Mouse (Mus musculus): ENCODE measurements around the gene Gstm6. TPM values are rescaled to one million over a fixed set of nuclear protein-coding genes. Genes with fewer than 3 reads are reported as not detected.

Gstm6 gene
- polyA plus RNA-seq, 1 experiment = not detected

GRCm38 (mm10) chr3:107929243-107929642, 14.3 kb downstream of the Gstm6 start:
- Histone ChIP-seq H3K4me3 (ENCODE audit: insufficient read depth, low read length) (no peak overlapping the region), H3K4me1 (ENCODE audit: control insufficient read depth, insufficient read depth, low read length) (no peaks in the 10 kb centered on the region), H3K27ac (ENCODE audit: insufficient read depth, low read depth, low read length) (no peak overlapping the region)
- TF ChIP-seq POLR2A (IDR thresholded peaks at IDR 0.05; ENCODE audit: borderline replicate concordance, low read depth, low read length) = no peak
- no peak for TF ChIP-seq CTCF (IDR thresholded peaks at IDR 0.05; ENCODE audit: low read depth, low read length)

DNA sequence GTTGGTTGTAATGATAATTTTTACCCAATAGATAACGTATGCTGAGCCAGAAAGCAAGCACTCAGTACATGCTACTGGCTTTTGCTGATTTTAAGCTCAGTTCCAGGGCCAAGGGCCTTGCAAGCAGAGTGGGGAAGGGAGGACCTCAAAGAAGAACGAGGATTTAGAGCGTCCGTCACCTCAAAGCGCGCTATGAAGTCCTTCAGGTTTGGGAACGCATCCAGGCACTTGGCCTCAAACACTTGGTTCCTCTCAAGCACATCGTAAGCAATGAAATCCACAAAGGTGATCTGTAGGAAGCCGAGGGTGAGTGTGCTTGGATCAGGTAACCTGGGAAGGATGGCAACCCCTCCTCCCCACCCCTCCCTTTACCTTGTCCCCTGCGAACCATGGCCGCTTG, 14.9 kb downstream of the Gstm6 start:
- Histone ChIP-seq H3K27ac (ENCODE audit: insufficient read depth, low read depth, low read length) (no peak overlapping the region), H3K4me3 (ENCODE audit: insufficient read depth, low read length) (no peak overlapping the region), H3K4me1 (ENCODE audit: control insufficient read depth, insufficient read depth, low read length) (no peaks in the 10 kb centered on the region)
- TF ChIP-seq CTCF (IDR thresholded peaks at IDR 0.05; ENCODE audit: low read depth, low read length) = no peak
- TF ChIP-seq POLR2A (IDR thresholded peaks at IDR 0.05; ENCODE audit: borderline replicate concordance, low read depth, low read length) = no peak

DNA sequence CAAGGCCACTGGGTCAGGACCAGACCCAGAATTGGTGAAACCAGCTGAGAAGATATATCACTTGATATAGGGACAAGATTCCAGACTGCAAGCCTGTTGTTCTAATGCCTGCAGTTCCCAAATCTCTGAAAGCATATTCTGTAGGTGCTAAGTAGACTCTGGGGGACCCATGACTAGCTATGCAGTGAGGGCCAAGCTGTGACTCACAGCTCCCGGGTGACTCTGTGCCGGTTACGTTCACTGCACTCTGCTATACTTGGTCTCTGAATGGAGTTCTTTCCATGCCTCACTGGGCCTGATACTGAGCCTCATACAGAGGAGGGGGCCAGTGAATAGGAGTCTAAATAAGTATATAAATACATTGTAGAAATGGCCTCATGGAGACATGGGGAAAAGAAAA, 15.7 kb downstream of the Gstm6 start:
- Histone ChIP-seq H3K27ac (ENCODE audit: insufficient read depth, low read depth, low read length) (no peak overlapping the region), H3K4me1 (ENCODE audit: control insufficient read depth, insufficient read depth, low read length) (no peaks in the 10 kb centered on the region), H3K4me3 (ENCODE audit: insufficient read depth, low read length) (no peak overlapping the region)
- no peak for TF ChIP-seq POLR2A (IDR thresholded peaks at IDR 0.05; ENCODE audit: borderline replicate concordance, low read depth, low read length)
- no peak for TF ChIP-seq CTCF (IDR thresholded peaks at IDR 0.05; ENCODE audit: low read depth, low read length)

DNA sequence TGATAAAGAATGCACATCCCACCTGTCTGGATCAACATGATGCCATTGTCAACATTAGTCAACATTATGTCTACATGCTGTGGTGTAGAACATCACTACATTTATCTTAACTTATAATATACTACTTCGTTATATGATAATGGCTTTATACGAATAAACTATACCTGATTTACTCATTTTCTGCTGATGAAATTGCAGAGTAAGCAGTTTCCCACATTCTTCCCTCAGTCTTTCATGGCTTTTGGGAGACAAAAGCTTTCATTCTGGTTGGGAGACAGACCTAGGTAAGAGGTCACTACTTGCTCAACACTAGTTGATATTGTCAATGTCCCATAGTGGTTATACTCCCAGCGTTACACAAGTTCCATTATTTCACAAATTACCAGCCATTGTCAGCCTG, 18.2 kb downstream of the Gstm6 start:
- Histone ChIP-seq H3K4me3 (ENCODE audit: insufficient read depth, low read length) (no peak overlapping the region), H3K27ac (ENCODE audit: insufficient read depth, low read depth, low read length) (no peak overlapping the region), H3K4me1 (ENCODE audit: control insufficient read depth, insufficient read depth, low read length) (no peaks in the 10 kb centered on the region)
- TF ChIP-seq CTCF (IDR thresholded peaks at IDR 0.05; ENCODE audit: low read depth, low read length) (no peak), POLR2A (IDR thresholded peaks at IDR 0.05; ENCODE audit: borderline replicate concordance, low read depth, low read length) (no peak)

DNA sequence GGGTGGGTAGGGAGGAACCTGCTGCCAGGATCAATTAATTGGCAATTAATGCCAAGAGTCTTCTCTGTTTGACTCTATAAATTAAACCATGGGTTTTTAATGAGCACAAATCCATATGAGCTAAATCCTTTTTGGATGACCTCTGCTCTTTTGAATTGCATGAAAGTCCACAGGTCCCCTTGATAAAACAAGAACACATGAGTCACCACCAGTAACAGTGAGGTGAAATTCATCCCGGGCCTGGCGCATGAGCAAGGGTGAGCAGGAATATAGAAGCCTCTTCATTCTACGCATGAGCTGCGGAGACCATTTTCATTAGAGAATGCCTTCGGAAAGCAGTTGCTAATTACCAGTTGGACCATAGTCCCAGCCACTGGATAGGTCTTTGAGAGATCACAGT, 23.2 kb downstream of the Gstm6 start:
- Histone ChIP-seq H3K4me3 (ENCODE audit: insufficient read depth, low read length) (no peak overlapping the region), H3K4me1 (ENCODE audit: control insufficient read depth, insufficient read depth, low read length) (peaks cover 2% of the 10 kb centered on the region; the same call in 1 of the 2 replicates), H3K27ac (ENCODE audit: insufficient read depth, low read depth, low read length) (no peak overlapping the region)
- TF ChIP-seq CTCF (IDR thresholded peaks at IDR 0.05; ENCODE audit: low read depth, low read length) (no peak), POLR2A (IDR thresholded peaks at IDR 0.05; ENCODE audit: borderline replicate concordance, low read depth, low read length) (no peak)

DNA sequence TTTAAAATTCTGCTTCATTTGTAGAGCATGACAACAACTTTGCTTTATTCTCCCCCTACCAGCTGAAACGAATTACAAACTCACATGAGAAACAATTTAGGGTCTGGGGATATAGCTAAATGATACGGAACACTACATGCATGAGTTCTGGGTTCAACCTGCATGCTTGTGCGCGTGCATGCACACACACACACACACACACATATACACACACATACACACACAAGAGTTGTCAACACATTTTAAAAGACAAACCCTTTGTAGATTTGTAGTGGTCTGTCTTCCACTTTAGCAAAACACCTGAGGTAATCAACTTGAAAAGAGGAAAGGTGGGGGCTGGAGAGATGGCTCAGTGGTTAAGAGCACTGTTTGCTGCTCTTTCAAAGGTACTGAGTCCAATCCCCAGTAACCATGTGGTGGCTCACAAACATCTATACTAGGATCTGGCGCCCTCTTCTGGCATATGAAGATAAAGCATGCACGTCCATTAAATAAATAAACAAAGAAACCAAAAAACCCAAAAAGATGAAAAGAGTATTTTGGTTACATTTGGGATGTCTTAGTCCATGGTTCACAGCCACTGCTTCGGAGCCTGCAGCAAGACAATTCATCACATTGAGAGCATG, 25.7 kb downstream of the Gstm6 start:
- Histone ChIP-seq H3K27ac (ENCODE audit: insufficient read depth, low read depth, low read length) (no peak overlapping the region), H3K4me1 (ENCODE audit: control insufficient read depth, insufficient read depth, low read length) (peaks cover 2% of the 10 kb centered on the region; the same call in 1 of the 2 replicates), H3K4me3 (ENCODE audit: insufficient read depth, low read length) (no peak overlapping the region)
- no peak for TF ChIP-seq CTCF (IDR thresholded peaks at IDR 0.05; ENCODE audit: low read depth, low read length)
- no peak for TF ChIP-seq POLR2A (IDR thresholded peaks at IDR 0.05; ENCODE audit: borderline replicate concordance, low read depth, low read length)

DNA sequence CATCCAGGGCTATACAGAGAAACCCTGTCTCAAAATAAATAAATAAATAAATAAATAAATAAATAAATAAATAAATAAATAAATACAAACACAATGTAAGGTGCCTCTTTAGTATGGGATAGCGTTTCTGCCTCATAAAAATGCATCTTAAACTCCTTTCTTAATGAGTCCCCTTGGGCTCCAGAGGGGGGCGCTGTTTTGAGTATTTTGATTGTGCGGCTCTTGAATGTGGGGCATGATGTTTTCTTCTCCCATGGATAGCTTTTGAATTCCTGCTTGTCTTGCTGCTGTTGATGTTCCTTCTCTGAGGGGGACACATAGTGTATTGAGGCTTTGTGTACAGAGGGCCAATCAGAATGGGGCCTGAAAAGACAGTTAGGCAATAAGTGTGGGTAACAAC, 26.5 kb downstream of the Gstm6 start:
- Histone ChIP-seq H3K4me3 (ENCODE audit: insufficient read depth, low read length) (no peak overlapping the region), H3K4me1 (ENCODE audit: control insufficient read depth, insufficient read depth, low read length) (peaks cover 2% of the 10 kb centered on the region; the same call in 1 of the 2 replicates), H3K27ac (ENCODE audit: insufficient read depth, low read depth, low read length) (no peak overlapping the region)
- TF ChIP-seq CTCF (IDR thresholded peaks at IDR 0.05; ENCODE audit: low read depth, low read length) (no peak), POLR2A (IDR thresholded peaks at IDR 0.05; ENCODE audit: borderline replicate concordance, low read depth, low read length) (no peak)

GRCm38 (mm10) chr3:107916674-107917073, 26.9 kb downstream of the Gstm6 start:
- TF ChIP-seq CTCF (IDR thresholded peaks at IDR 0.05; ENCODE audit: low read depth, low read length) (no peak), POLR2A (IDR thresholded peaks at IDR 0.05; ENCODE audit: borderline replicate concordance, low read depth, low read length) (no peak)
- Histone ChIP-seq H3K4me3 (ENCODE audit: insufficient read depth, low read length) (no peak overlapping the region), H3K4me1 (ENCODE audit: control insufficient read depth, insufficient read depth, low read length) (peaks cover 2% of the 10 kb centered on the region; the same call in 1 of the 2 replicates), H3K27ac (ENCODE audit: insufficient read depth, low read depth, low read length) (no peak overlapping the region)

- no peak overlapping the region for H3K4me3 ChIP-seq (ENCODE audit: insufficient read depth, low read length)
- H3K4me1 ChIP-seq (ENCODE audit: control insufficient read depth, insufficient read depth, low read length) = no peaks in the 10 kb centered on the region
- TF ChIP-seq CTCF (IDR thresholded peaks at IDR 0.05; ENCODE audit: low read depth, low read length) = no peak
- no peak for TF ChIP-seq POLR2A (IDR thresholded peaks at IDR 0.05; ENCODE audit: borderline replicate concordance, low read depth, low read length)
- no peak overlapping the region for H3K27ac ChIP-seq (ENCODE audit: insufficient read depth, low read depth, low read length)
Observed at GRCm38 (mm10) chr3:107905942-107906341, 37.6 kb downstream of the Gstm6 start.

- H3K27ac ChIP-seq (ENCODE audit: insufficient read depth, low read depth, low read length) = no peak overlapping the region
- no peak overlapping the region for H3K4me3 ChIP-seq (ENCODE audit: insufficient read depth, low read length)
- H3K4me1 ChIP-seq (ENCODE audit: control insufficient read depth, insufficient read depth, low read length) = peaks cover 2% of the 10 kb centered on the region
- TF ChIP-seq POLR2A (IDR thresholded peaks at IDR 0.05; ENCODE audit: borderline replicate concordance, low read depth, low read length) = no peak
- no peak for TF ChIP-seq CTCF (IDR thresholded peaks at IDR 0.05; ENCODE audit: low read depth, low read length)
Observed at GRCm38 (mm10) chr3:107900955-107901673, 42.4 kb downstream of the Gstm6 start.
